Mouse (Mus musculus): ENCODE data around the gene Shisa3.

DNA sequence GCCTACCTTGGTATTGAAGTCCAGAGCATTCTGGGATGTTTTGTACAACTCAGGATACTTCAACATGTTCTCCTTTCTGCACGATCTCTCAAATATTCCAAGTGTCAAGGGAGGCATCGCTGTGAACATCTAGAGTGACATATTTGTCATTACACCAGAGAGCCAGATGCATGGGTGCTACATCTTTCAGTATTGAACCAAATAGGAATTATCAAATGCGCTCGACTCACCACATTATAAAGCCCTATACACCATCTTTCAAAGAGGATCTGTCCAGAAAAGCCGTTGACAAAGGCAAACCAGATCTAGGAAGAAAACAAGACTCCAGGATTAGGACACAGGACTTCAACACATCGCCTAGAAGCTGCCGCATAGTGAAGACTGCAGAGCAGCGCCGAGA lies 52.2 kb downstream of the Shisa3 start:
- TF ChIP-seq CTCF (IDR thresholded peaks at IDR 0.05; ENCODE audit: control insufficient read depth, insufficient read depth, insufficient read length), result no peak
- no peak for TF ChIP-seq MAX (IDR thresholded peaks at IDR 0.05)
- TF ChIP-seq USF1 (IDR thresholded peaks at IDR 0.05; ENCODE audit: low read depth), result no peak
- no peak for TF ChIP-seq FOSL1 (IDR thresholded peaks at IDR 0.05; ENCODE audit: insufficient read depth, low read length, poor library complexity, severe bottlenecking)
- no peak for TF ChIP-seq MYOD1 (IDR thresholded peaks at IDR 0.05; ENCODE audit: control insufficient read depth, insufficient read length, low read depth)
- no peak for TF ChIP-seq MYOG (IDR thresholded peaks at IDR 0.05; ENCODE audit: control insufficient read depth, extremely low read depth, insufficient read length)
- no peak for TF ChIP-seq CEBPB (IDR thresholded peaks at IDR 0.05; ENCODE audit: low read depth)
